ENCODE assay signal across 7 mouse cellular contexts in genomic region chr2:33543429-33544202, GRCm38 (mm10).
DNase-seq lines count a peak whose midpoint lies in the region; ATAC-seq and TF ChIP-seq lines count a peak whose summit lies in the region.

No protein-coding gene starts in this region.

- TF ChIP-seq POLR2A in ES-Bruce4 (IDR thresholded peaks at IDR 0.05; ENCODE audit: insufficient read depth, low read length), result no peak

- 2% methylated on average over 20 of the region's 38 CpGs for WGBS in embryonic facial prominence, embryonic 12.5 days
- under 1% methylated on average over 38 of the region's 38 CpGs for WGBS in hindbrain, postnatal 0 days
- WGBS in neural tube, embryonic 15.5 days, result under 1% methylated on average over 35 of the region's 38 CpGs

- peak; percentile 31; the same call in 1 of the 2 replicates for ATAC-seq in embryonic facial prominence, embryonic 12.5 days (ENCODE audit: insufficient number of reproducible peaks, insufficient read depth, low FRiP score, low TSS enrichment)
- ATAC-seq in hindbrain, postnatal 0 days, result peak; percentile 79
- peak; percentile 90 for ATAC-seq in neural tube, embryonic 15.5 days (ENCODE audit: low FRiP score)

- H3K27me3 ChIP-seq in ES-Bruce4 (ENCODE audit: control insufficient read depth, insufficient read depth, low read length, poor library complexity, severe bottlenecking), result peaks cover 7% of the 10 kb centered on the region
- H3K27me3 ChIP-seq in embryonic facial prominence, embryonic 12.5 days, result peaks cover 63% of the 10 kb centered on the region
- H3K27me3 ChIP-seq in hindbrain, postnatal 0 days (ENCODE audit: insufficient read depth, low read length), result no peaks in the 10 kb centered on the region
- peaks cover 17% of the 10 kb centered on the region for H3K27me3 ChIP-seq in neural tube, embryonic 15.5 days (replicated peaks)

- no peak for TF ChIP-seq EP300 in ES-Bruce4 (IDR thresholded peaks at IDR 0.05; ENCODE audit: insufficient read depth, low read depth, low read length)

- TF ChIP-seq CTCF in ES-Bruce4 (IDR thresholded peaks at IDR 0.05; ENCODE audit: low read depth, low read length), result no peak
- no peak for TF ChIP-seq CTCF in hindbrain, postnatal 0 days (IDR thresholded peaks at IDR 0.05; ENCODE audit: low read depth)

- no peaks in the 10 kb centered on the region for H3K36me3 ChIP-seq in ES-Bruce4 (ENCODE audit: control insufficient read depth, insufficient read depth, low read length, poor library complexity, severe bottlenecking)
- H3K36me3 ChIP-seq in embryonic facial prominence, embryonic 12.5 days, result no peaks in the 10 kb centered on the region
- H3K36me3 ChIP-seq in hindbrain, postnatal 0 days (ENCODE audit: insufficient read depth, low read length), result no peaks in the 10 kb centered on the region
- no peaks in the 10 kb centered on the region for H3K36me3 ChIP-seq in neural tube, embryonic 15.5 days

- peaks cover 2% of the 10 kb centered on the region for H3K4me1 ChIP-seq in ES-Bruce4 (ENCODE audit: control insufficient read depth, insufficient read depth, low read length)
- peaks cover 22% of the 10 kb centered on the region for H3K4me1 ChIP-seq in embryonic facial prominence, embryonic 12.5 days
- peaks cover 21% of the 10 kb centered on the region; the same call in 1 of the 2 replicates for H3K4me1 ChIP-seq in hindbrain, postnatal 0 days (ENCODE audit: insufficient read depth, low read length)
- peaks cover 41% of the 10 kb centered on the region for H3K4me1 ChIP-seq in neural tube, embryonic 15.5 days

- intact Hi-C loops in left cerebral cortex, postnatal 36 days (cut with DNase I), result loop anchor here (5.0 kb wide), 1 partner anchor 56 kb away; no protein-coding TSS in a partner anchor

- H3K9ac ChIP-seq in ES-Bruce4 (ENCODE audit: low read depth, poor library complexity, severe bottlenecking), result peak overlapping the region; percentile 37
- peak overlapping the region; percentile 48 for H3K9ac ChIP-seq in embryonic facial prominence, embryonic 12.5 days
- H3K9ac ChIP-seq in hindbrain, postnatal 0 days (replicated peaks; ENCODE audit: low read length), result peak overlapping the region; percentile 63
- peak overlapping the region; percentile 58 for H3K9ac ChIP-seq in neural tube, embryonic 15.5 days (replicated peaks)

- DNase-seq in CD4-positive, CD25-positive, alpha-beta regulatory T cell, adult 2 months (ENCODE audit: low read depth, low spot score), result peak; percentile 82
- DNase-seq in hindbrain, postnatal 0 days (ENCODE audit: low spot score), result peak; percentile 93
- DNase-seq in left cerebral cortex, postnatal 36 days (ENCODE audit: low spot score in 2 of 2), result peak; percentile 79 to 82
- DNase-seq in spleen, postnatal 14 days (ENCODE audit: low spot score in 2 of 2), result no peak

- peak overlapping the region; percentile 90 for H3K4me2 ChIP-seq in embryonic facial prominence, embryonic 12.5 days (replicated peaks)
- peak overlapping the region; percentile 84 for H3K4me2 ChIP-seq in hindbrain, postnatal 0 days (ENCODE audit: low read depth, low read length)
- peak overlapping the region; percentile 91 for H3K4me2 ChIP-seq in neural tube, embryonic 15.5 days

- peak overlapping the region; percentile 41 for H3K4me3 ChIP-seq in ES-Bruce4 (ENCODE audit: low read depth, low read length)
- peak overlapping the region; percentile 46 for H3K4me3 ChIP-seq in embryonic facial prominence, embryonic 12.5 days
- H3K4me3 ChIP-seq in hindbrain, postnatal 0 days (ENCODE audit: low read length), result peak overlapping the region; percentile 45
- H3K4me3 ChIP-seq in neural tube, embryonic 15.5 days (replicated peaks), result peak overlapping the region; percentile 45

- no peak overlapping the region for H3K27ac ChIP-seq in ES-Bruce4 (ENCODE audit: insufficient read depth, low read length)
- H3K27ac ChIP-seq in embryonic facial prominence, embryonic 12.5 days, result no peak overlapping the region
- peak overlapping the region; percentile 87 for H3K27ac ChIP-seq in hindbrain, postnatal 0 days
- H3K27ac ChIP-seq in neural tube, embryonic 15.5 days (replicated peaks), result peak overlapping the region; percentile 92

- H3K9me3 ChIP-seq in ES-Bruce4 (replicated peaks; ENCODE audit: control insufficient read depth, insufficient read depth, low read length, poor library complexity, severe bottlenecking), result no peaks in the 10 kb centered on the region
- H3K9me3 ChIP-seq in embryonic facial prominence, embryonic 12.5 days, result no peaks in the 10 kb centered on the region
- no peaks in the 10 kb centered on the region for H3K9me3 ChIP-seq in hindbrain, postnatal 0 days (ENCODE audit: low read length)
- no peaks in the 10 kb centered on the region for H3K9me3 ChIP-seq in neural tube, embryonic 15.5 days (replicated peaks)

Comparison
In these comparisons a context has a peak if more than half of its experiments do, and no peak if none do; other contexts are left out.
1. DNase-seq: peak in CD4-positive, CD25-positive, alpha-beta regulatory T cell, adult 2 months (single experiment), hindbrain, postnatal 0 days (single experiment) and left cerebral cortex, postnatal 36 days (2 of 2); none in spleen, postnatal 14 days (0 of 2).
2. H3K27ac ChIP-seq: peak in hindbrain, postnatal 0 days (single experiment) and neural tube, embryonic 15.5 days (single experiment); none in ES-Bruce4 (single experiment) and embryonic facial prominence, embryonic 12.5 days (single experiment).
3. ATAC-seq: peak in every context shown above with its lines; median percentile 90 in neural tube, embryonic 15.5 days; 79 in hindbrain, postnatal 0 days; 31 in embryonic facial prominence, embryonic 12.5 days.
4. Peak in every context shown above with its lines, with median percentiles within 50 percentile points of each other: H3K4me3 ChIP-seq, H3K9ac ChIP-seq and H3K4me2 ChIP-seq.